Mouse (Mus musculus) myocyte (in vitro differentiated cells): ENCODE results near the gene Gm36176. TPM values are rescaled to one million over a fixed set of nuclear protein-coding genes. Genes with fewer than 3 reads are reported as not detected.

Experiments used
- H3K27me3 ChIP-seq: one replicate; pipeline ENCODE4 v1.6.1; 2011; ENCODE audit not compliant: control insufficient read depth, insufficient read depth, insufficient read length
- H3K36me3 ChIP-seq: one replicate; pipeline ENCODE4 v1.6.1; 2011; ENCODE audit not compliant: control insufficient read depth, insufficient read depth
- H3K4me2 ChIP-seq: one replicate; pipeline ENCODE4 v1.6.1; 2011; ENCODE audit warnings: low read depth, control low read depth
- H3K4me3 ChIP-seq: one replicate; pipeline ENCODE4 v1.5.1; 2011; ENCODE audit warnings: mild to moderate bottlenecking, control low read depth, moderate library complexity
- H3K79me2 ChIP-seq: one replicate; pipeline ENCODE4 v1.6.1; 2011; ENCODE audit not compliant: control insufficient read depth, insufficient read depth
- H3ac ChIP-seq: one replicate; pipeline ENCODE4 v1.6.1; 2011; ENCODE audit not compliant: control insufficient read depth, insufficient read length
- CEBPB ChIP-seq: IDR thresholded peaks from 2 replicates; pipeline ENCODE4 v1.6.1; 2011; ENCODE audit warnings: mild to moderate bottlenecking, moderate library complexity; ENCODE audit not compliant: poor library complexity, insufficient read depth, severe bottlenecking
- E2F4 ChIP-seq: IDR thresholded peaks from one replicate; pipeline ENCODE4 v1.6.1; 2011; ENCODE audit warnings: mild to moderate bottlenecking, control low read depth, moderate library complexity; ENCODE audit not compliant: insufficient read depth
- MAX ChIP-seq: IDR thresholded peaks from one replicate; pipeline ENCODE4 v1.6.1; 2011; ENCODE audit warnings: low read depth, mild to moderate bottlenecking, control low read depth
- MYOD1 ChIP-seq, 3 experiments: IDR thresholded peaks; one replicate each; pipeline ENCODE4 v1.6.1; 2011; ENCODE audit warnings: control low read depth in 2 of 3, low read depth in 2 of 3, mild to moderate bottlenecking in 2 of 3, moderate library complexity in 1 of 3; ENCODE audit not compliant: insufficient read length in 2 of 3, control insufficient read depth in 1 of 3
- MYOG ChIP-seq, 3 experiments: IDR thresholded peaks; one replicate each; pipeline ENCODE4 v1.6.1; 2011; ENCODE audit warnings: control low read depth in 2 of 3, low read depth in 2 of 3, mild to moderate bottlenecking in 2 of 3; ENCODE audit not compliant: insufficient read length in 2 of 3, control insufficient read depth in 1 of 3, insufficient read depth in 1 of 3
- POLR2A ChIP-seq: IDR thresholded peaks from one replicate; pipeline ENCODE4 v1.6.1; 2011; ENCODE audit warnings: low read depth, mild to moderate bottlenecking, control low read depth, moderate library complexity; ENCODE audit not compliant: insufficient read length
- POLR2AphosphoS2 ChIP-seq: IDR thresholded peaks from one replicate; pipeline ENCODE4 v1.6.1; 2011; ENCODE audit warnings: low read depth, control low read depth; ENCODE audit not compliant: insufficient read length
- REST ChIP-seq: IDR thresholded peaks from one replicate; pipeline ENCODE4 v1.6.1; 2011; ENCODE audit warnings: mild to moderate bottlenecking, control low read depth, moderate library complexity; ENCODE audit not compliant: insufficient read depth, insufficient read length
- SRF ChIP-seq: IDR thresholded peaks from one replicate; pipeline ENCODE4 v1.6.1; 2011; ENCODE audit warnings: low read depth; ENCODE audit not compliant: control insufficient read depth, insufficient read length
- TCF12 ChIP-seq: IDR thresholded peaks from one replicate; pipeline ENCODE4 v1.6.1; 2011; ENCODE audit warnings: mild to moderate bottlenecking, control low read depth; ENCODE audit not compliant: poor library complexity, insufficient read depth, severe bottlenecking
- TCF3 ChIP-seq: IDR thresholded peaks from one replicate; pipeline ENCODE4 v1.6.1; 2011; ENCODE audit warnings: low read depth, control low read depth; ENCODE audit not compliant: insufficient read length
- USF1 ChIP-seq: IDR thresholded peaks from one replicate; pipeline ENCODE4 v1.6.1; 2011; ENCODE audit warnings: low read depth, mild to moderate bottlenecking, control low read depth, moderate library complexity
- polyA plus RNA-seq: library from polyadenylated mRNA; unstranded; fragments of >200 nt; fragmentation: generic; extraction: Trizol; gene quantifications from one replicate; pipeline ENCODE4 v1.2.1, GENCODE M21; 2012; ENCODE audit warnings: missing spikeins

Gene Gm36176
- polyA plus RNA-seq, 1 experiment, result not detected

DNA sequence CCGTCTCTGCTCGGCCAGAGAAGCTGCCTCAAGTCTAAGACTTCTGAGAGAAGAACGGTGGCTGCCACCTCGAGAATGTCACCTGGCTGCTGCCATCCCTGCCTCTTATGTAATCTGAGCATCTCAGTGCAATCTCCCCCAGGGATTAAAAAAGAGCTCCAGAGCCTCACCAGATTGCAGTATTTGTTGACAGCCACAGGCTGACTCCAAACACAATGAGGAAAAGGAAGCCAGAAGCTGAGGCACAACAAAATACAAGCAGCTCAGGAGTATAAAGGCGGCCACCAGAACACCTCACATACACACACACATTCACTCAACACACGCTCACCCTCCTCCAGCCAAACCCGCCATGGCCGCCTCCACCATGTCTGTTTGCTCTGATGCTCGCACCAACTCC is 11.0 kb upstream of the Gm36176 start, which contains the start of gene Krtap10-10:
Gene Krtap10-10 (plus strand): TSS at position 301 of the 400 bp plus-strand sequence.
- H3K4me2 ChIP-seq, result no peak within 1 kb of the TSS
- no peaks in the 10 kb centered on the region for H3K79me2 ChIP-seq
- TF ChIP-seq CEBPB, result no peak
- no peak for TF ChIP-seq REST
- TF ChIP-seq TCF12, result no peak
- TF ChIP-seq TCF3, result no peak
- TF ChIP-seq MYOD1 (IDR thresholded peaks at IDR 0.05; ENCODE audit: control insufficient read depth in 1 of 3, insufficient read length in 2 of 3, low read depth in 2 of 3), result no peak
- no peak for TF ChIP-seq POLR2A
- no peak for TF ChIP-seq USF1
- TF ChIP-seq SRF, result no peak
- no peak for TF ChIP-seq MYOG (IDR thresholded peaks at IDR 0.05; ENCODE audit: control insufficient read depth in 1 of 3, insufficient read depth in 1 of 3, insufficient read length in 2 of 3, low read depth in 2 of 3)
- TF ChIP-seq MAX, result no peak
- TF ChIP-seq E2F4, result no peak
- no peak for TF ChIP-seq POLR2AphosphoS2
- H3K4me3 ChIP-seq, result no peak within 1 kb of the TSS
- H3K36me3 ChIP-seq, result no peaks in the 10 kb centered on the region
- no peak within 1 kb of the TSS for H3ac ChIP-seq
- peaks cover 7% of the 10 kb centered on the region for H3K27me3 ChIP-seq

DNA sequence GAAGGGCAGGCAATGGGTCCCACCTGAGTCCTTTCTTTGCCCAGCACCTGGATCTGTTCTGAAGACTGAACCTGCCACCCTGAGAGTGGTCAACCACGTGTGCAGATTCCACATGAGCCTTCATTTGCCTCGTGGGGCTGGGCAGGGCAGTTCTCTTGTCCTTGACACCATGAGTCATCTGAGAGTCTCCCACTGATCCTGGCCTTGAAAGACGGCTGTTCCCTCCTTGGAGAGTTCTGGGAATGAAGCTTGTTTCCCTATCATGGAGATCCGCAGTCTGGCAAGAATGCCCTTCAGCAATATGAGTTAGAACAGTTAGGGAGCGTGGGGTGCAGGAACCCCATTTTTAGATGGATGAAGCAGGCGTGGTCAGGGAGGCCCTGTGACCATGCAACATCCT is 7.6 kb upstream of the Gm36176 start:
- H3K4me3 ChIP-seq, result no peak overlapping the region
- no peak overlapping the region for H3K4me2 ChIP-seq
- TF ChIP-seq SRF (no peak), MAX (no peak), E2F4 (no peak), CEBPB (no peak), POLR2A (no peak), REST (no peak)
- H3ac ChIP-seq, result no peak overlapping the region
- H3K79me2 ChIP-seq, result no peaks in the 10 kb centered on the region
- no peaks in the 10 kb centered on the region for H3K36me3 ChIP-seq
- H3K27me3 ChIP-seq, result peaks cover 7% of the 10 kb centered on the region

DNA sequence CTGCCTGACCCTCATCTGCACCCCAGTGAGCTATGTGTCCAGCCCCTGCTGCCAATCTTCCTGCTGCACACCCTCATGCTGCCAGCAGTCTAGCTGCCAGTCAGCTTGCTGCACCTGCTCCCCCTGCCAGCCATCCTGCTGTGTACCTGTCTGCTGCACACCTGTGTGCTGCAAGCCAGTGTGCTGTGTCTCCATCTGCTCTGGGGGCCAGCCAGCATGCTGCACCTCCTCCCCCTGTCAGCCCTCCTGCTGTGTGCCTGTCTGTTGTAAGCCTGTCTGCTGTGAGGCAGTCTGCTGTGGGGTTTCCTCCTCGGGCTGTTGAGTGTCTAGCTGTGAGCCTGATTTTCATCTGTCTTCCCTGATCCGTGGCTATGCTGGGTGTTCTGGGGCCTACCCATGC is 358 bp downstream of the Gm36176 start:
- Histone ChIP-seq H3ac (no peak overlapping the region), H3K4me3 (no peak overlapping the region), H3K36me3 (no peaks in the 10 kb centered on the region), H3K4me2 (no peak overlapping the region), H3K79me2 (no peaks in the 10 kb centered on the region), H3K27me3 (no peaks in the 10 kb centered on the region)
- TF ChIP-seq E2F4 (no peak), TCF3 (no peak), SRF (no peak), POLR2AphosphoS2 (no peak), MAX (no peak), USF1 (no peak), MYOG (IDR thresholded peaks at IDR 0.05; ENCODE audit: control insufficient read depth in 1 of 3, insufficient read depth in 1 of 3, insufficient read length in 2 of 3, low read depth in 2 of 3) (no peak), CEBPB (no peak), MYOD1 (IDR thresholded peaks at IDR 0.05; ENCODE audit: control insufficient read depth in 1 of 3, insufficient read length in 2 of 3, low read depth in 2 of 3) (no peak), POLR2A (no peak), TCF12 (no peak), REST (no peak)

DNA sequence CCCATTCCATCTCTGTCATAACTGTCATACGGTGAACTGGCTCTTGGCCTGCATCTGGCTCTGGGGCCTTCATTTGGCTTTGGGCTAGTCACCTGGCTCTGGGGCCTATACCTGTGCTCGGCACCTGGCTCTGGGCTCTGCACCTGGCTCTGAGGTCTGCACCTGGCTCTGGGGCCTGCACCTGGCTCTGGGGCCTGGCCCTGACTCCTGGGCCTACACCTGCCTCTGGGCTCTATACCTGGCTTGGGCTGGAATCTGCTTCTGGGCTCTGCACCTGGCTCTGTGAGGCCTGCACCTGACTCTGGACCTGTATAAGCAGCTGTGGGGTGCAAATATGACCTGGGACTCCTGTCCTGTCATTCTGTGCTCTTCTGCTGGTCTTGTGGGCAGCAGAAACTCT is 935 bp downstream of the Gm36176 start:
- Histone ChIP-seq H3K27me3 (no peaks in the 10 kb centered on the region), H3ac (no peak overlapping the region), H3K4me3 (no peak overlapping the region), H3K79me2 (no peaks in the 10 kb centered on the region), H3K36me3 (no peaks in the 10 kb centered on the region), H3K4me2 (no peak overlapping the region)
- no peak for TF ChIP-seq MAX
- no peak for TF ChIP-seq POLR2AphosphoS2
- TF ChIP-seq MYOD1 (IDR thresholded peaks at IDR 0.05; ENCODE audit: control insufficient read depth in 1 of 3, insufficient read length in 2 of 3, low read depth in 2 of 3), result no peak
- no peak for TF ChIP-seq REST
- no peak for TF ChIP-seq POLR2A
- no peak for TF ChIP-seq USF1
- TF ChIP-seq CEBPB, result no peak
- no peak for TF ChIP-seq SRF
- no peak for TF ChIP-seq MYOG (IDR thresholded peaks at IDR 0.05; ENCODE audit: control insufficient read depth in 1 of 3, insufficient read depth in 1 of 3, insufficient read length in 2 of 3, low read depth in 2 of 3)
- TF ChIP-seq TCF3, result no peak
- TF ChIP-seq TCF12, result no peak
- TF ChIP-seq E2F4, result no peak

DNA sequence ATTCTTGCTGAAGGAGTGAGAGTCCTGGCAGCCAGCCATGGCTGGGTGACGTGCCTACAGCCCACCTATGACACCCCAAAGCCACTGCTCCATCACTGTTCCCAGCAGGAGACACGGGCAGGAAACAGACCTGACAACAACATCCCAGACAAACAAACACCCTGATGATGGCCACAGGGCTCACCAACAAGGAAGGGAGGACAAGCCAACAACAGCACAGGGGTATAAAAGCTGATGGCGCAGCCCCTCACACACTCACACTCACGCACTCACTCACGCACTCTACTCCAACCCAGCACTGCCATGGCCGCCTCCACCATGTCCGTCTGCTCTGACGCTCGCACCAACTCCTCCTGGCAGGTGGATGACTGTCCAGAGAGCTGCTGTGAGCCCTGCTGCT is 6.0 kb downstream of the Gm36176 start, which contains the start of gene Gm10318:
Gene Gm10318 (plus strand): TSS at position 301 of the 400 bp plus-strand sequence.
- Histone ChIP-seq H3K4me3 (no peak within 1 kb of the TSS), H3K4me2 (no peak within 1 kb of the TSS), H3ac (no peak within 1 kb of the TSS), H3K79me2 (no peaks in the 10 kb centered on the region), H3K36me3 (no peaks in the 10 kb centered on the region), H3K27me3 (peaks cover 13% of the 10 kb centered on the region)
- TF ChIP-seq MYOD1 (IDR thresholded peaks at IDR 0.05; ENCODE audit: control insufficient read depth in 1 of 3, insufficient read length in 2 of 3, low read depth in 2 of 3), result no peak
- TF ChIP-seq POLR2AphosphoS2, result no peak
- TF ChIP-seq REST, result no peak
- no peak for TF ChIP-seq E2F4
- no peak for TF ChIP-seq SRF
- TF ChIP-seq CEBPB, result no peak
- TF ChIP-seq MYOG (IDR thresholded peaks at IDR 0.05; ENCODE audit: control insufficient read depth in 1 of 3, insufficient read depth in 1 of 3, insufficient read length in 2 of 3, low read depth in 2 of 3), result no peak
- TF ChIP-seq POLR2A, result no peak
- no peak for TF ChIP-seq MAX
